Mouse (Mus musculus) midbrain, embryonic 15.5 days (tissue): ENCODE results near the gene Cotl1. TPM values are rescaled to one million over a fixed set of nuclear protein-coding genes. Genes with fewer than 3 reads are reported as not detected.
"Not testable (repeated sequence)": the region's sequence is repeated elsewhere in the genome, so short reads cannot be mapped to it uniquely, and the experiment has no call there.

Source experiments
- ATAC-seq: fragments of 200-750 bp; cut with Nextera tagmentation; replicated peaks from 2 replicates; pipeline ENCODE4 v1.8.0; 2017; ENCODE audit warnings: moderate TSS enrichment
- H3K27ac ChIP-seq: fragments of 300-500 bp; sonication (generic); 2 replicates; pipeline ENCODE4 v1.5.1; 2015; ENCODE audit warnings: mild to moderate bottlenecking, inconsistent platforms
- H3K27me3 ChIP-seq: fragments of 300-500 bp; sonication (generic); replicated peaks from 2 replicates; pipeline ENCODE4 v1.6.1; 2015; ENCODE audit warnings: inconsistent platforms
- H3K36me3 ChIP-seq: fragments of 300-500 bp; sonication (generic); replicated peaks from 2 replicates; pipeline ENCODE4 v1.6.1; 2015; ENCODE audit warnings: inconsistent platforms
- H3K4me1 ChIP-seq: fragments of 300-500 bp; sonication (generic); 2 replicates; pipeline ENCODE4 v1.6.1; 2015; ENCODE audit warnings: inconsistent platforms
- H3K4me2 ChIP-seq: fragments of 300-500 bp; sonication (generic); 2 replicates; pipeline ENCODE4 v1.6.1; 2015; ENCODE audit warnings: inconsistent platforms, mild to moderate bottlenecking, moderate library complexity
- H3K4me3 ChIP-seq: fragments of 300-500 bp; sonication (generic); 2 replicates; pipeline ENCODE4 v1.5.1; 2015; ENCODE audit warnings: mild to moderate bottlenecking, inconsistent platforms
- H3K9ac ChIP-seq: fragments of 300-500 bp; sonication (generic); 2 replicates; pipeline ENCODE4 v1.6.1; 2015; ENCODE audit warnings: mild to moderate bottlenecking, inconsistent platforms
- H3K9me3 ChIP-seq: fragments of 300-500 bp; sonication (generic); 2 replicates; pipeline ENCODE4 v1.6.1; 2016; ENCODE audit warnings: inconsistent platforms
- WGBS: fragments of 180-500 bp; shearing (Covaris S2); methylation state at CpG from one replicate; pipeline ENCODE4 v1.1.7; 2015; ENCODE audit warnings: mixed read lengths; 5-methylcytosine and 5-hydroxymethylcytosine counted together
- polyA plus RNA-seq: library from polyadenylated mRNA; unstranded; fragments of >200 nt; fragmentation: Nextera tagmentation; extraction: Ambion mirVana; gene quantifications from 2 replicates; pipeline ENCODE4 v1.2.1, GENCODE M21; 2015

Gene Cotl1
- polyA plus RNA-seq, 1 experiment from 2014 or later, result 134 TPM

DNA sequence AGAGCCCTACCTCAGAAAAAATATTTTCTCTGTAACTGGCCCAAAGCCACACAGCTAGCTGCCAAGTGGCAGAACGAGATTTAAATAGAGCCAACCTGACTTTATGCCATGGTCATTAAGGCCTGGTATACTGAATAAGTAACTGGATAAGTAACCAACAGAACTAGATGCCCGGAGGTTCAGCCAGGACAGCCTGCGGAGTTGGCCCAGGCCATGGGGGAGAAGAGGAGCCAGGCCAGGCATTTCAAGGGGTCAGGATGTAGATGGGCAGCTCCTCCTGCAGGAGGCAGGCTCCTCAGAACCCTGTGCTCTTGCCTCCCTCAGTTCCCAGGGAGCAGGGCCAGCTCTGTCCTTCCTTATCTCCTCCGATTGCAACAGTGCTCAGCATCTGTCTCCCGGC lies 15.3 kb upstream of the Cotl1 start:
- ATAC-seq, result no peak
- no peaks in the 10 kb centered on the region for H3K4me1 ChIP-seq
- H3K4me3 ChIP-seq, result no peak overlapping the region
- H3K4me2 ChIP-seq, result no peak overlapping the region
- no peak overlapping the region for H3K9ac ChIP-seq
- WGBS, result 79% methylated on average over 5 of the region's 5 CpGs
- H3K9me3 ChIP-seq, result no peaks in the 10 kb centered on the region
- H3K27me3 ChIP-seq, result no peaks in the 10 kb centered on the region
- H3K36me3 ChIP-seq, result no peaks in the 10 kb centered on the region
- no peak overlapping the region for H3K27ac ChIP-seq

DNA sequence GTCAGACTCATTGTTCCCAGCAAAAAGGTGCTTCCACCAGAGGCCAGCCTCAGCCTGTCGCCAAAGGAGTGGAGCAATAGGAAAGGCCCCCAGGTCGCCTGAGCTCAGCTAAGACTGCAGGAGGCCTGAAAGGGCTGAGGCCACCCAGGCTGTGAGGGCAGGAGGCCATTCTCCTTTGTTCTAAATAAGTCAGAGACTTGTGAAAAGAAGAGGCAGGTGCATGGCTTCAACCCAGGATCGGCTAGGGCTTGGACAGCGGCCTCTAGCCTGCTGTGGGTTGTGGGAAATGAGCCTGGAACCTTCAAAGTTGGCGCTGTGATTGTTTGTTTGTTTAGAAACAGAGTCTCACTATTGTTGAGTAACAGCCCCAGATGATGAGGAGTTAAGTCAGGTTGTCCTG lies 13.7 kb upstream of the Cotl1 start:
- ATAC-seq, result no peak
- whole genome bisulfite sequencing, result 25% methylated on average over 5 of the region's 5 CpGs
- Histone ChIP-seq H3K4me2 (no peak overlapping the region), H3K36me3 (no peaks in the 10 kb centered on the region), H3K27me3 (no peaks in the 10 kb centered on the region), H3K4me1 (no peaks in the 10 kb centered on the region), H3K27ac (no peak overlapping the region), H3K9me3 (no peaks in the 10 kb centered on the region), H3K4me3 (no peak overlapping the region), H3K9ac (no peak overlapping the region)

DNA sequence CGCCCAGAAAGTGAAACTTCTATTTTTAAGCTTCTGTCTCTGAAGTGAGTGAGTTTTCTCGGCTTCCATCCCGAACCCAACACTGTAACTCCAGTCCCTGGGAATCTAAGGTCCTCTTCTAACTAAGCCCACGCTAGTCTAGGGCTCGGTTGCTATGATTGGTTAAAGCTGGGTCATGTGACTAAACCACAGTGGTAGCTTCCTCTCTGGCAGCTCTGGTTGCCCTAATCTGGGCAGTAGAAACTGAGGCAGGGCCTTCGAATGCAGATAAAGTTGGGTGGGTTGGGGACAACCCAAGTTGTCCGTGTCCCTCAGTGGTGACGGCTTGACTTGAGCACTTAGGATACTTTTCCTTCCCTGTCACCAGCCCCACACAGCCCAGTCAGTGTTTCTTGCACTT lies 13.2 kb upstream of the Cotl1 start:
- H3K9me3 ChIP-seq, result no peaks in the 10 kb centered on the region
- 57% methylated on average over 8 of the region's 8 CpGs for WGBS
- no peaks in the 10 kb centered on the region for H3K4me1 ChIP-seq
- no peak for ATAC-seq
- H3K27me3 ChIP-seq, result no peaks in the 10 kb centered on the region
- no peaks in the 10 kb centered on the region for H3K36me3 ChIP-seq
- no peak overlapping the region for H3K9ac ChIP-seq
- no peak overlapping the region for H3K27ac ChIP-seq
- H3K4me3 ChIP-seq, result no peak overlapping the region
- no peak overlapping the region for H3K4me2 ChIP-seq

- Histone ChIP-seq H3K27ac (no peak overlapping the region), H3K4me3 (no peak overlapping the region), H3K27me3 (no peaks in the 10 kb centered on the region), H3K4me1 (no peaks in the 10 kb centered on the region), H3K9me3 (no peaks in the 10 kb centered on the region), H3K4me2 (no peak overlapping the region), H3K36me3 (no peaks in the 10 kb centered on the region), H3K9ac (no peak overlapping the region)
- 91% methylated on average over 16 of the region's 16 CpGs for WGBS
- ATAC-seq, result no peak
Measured at GRCm38 (mm10) chr8:119847232-119847922, 7.0 kb upstream of the Cotl1 start.

DNA sequence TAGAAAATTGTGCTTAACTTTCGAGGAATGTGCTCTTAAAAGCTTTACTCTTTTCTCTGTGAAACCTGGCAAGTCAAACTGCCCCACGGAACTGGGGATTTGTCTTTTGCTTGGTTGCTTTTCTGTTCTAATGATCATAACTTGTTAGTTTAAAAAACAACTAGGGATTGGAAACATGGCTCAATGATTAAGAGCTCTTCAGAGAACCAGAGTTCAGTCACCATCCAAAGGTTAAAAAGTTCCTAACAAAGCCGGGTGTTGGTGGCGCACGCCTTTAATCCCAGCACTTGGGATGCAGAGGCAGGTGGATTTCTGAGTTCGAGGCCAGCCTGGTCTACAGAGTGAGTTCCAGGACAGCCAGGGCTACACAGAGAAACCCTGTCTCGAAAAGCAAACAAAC lies 5.4 kb upstream of the Cotl1 start:
- not testable (repeated sequence) for H3K4me1 ChIP-seq
- 78% methylated on average over 7 of the region's 7 CpGs for WGBS

DNA sequence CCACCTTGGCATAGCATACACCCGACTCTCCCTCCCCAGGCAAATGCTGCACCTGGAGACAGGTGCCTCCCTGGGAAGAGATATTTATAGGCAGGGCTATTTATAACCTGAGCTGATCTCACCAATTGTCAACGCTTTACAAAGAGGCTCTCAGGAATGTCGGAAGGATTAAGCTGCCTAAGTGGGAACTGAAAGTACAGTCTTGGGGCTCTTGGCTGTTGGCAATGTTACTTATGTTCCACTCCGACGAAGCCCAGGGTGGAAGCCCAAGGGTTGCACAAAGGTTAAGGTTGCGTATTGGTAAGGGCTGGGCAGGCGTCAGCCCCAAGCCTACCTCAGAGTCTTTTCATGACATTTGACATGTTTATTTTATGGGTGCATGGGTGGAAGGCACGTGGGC lies 4.2 kb upstream of the Cotl1 start:
- Histone ChIP-seq H3K4me1 (peaks cover 12% of the 10 kb centered on the region), H3K4me3 (no peak overlapping the region), H3K9ac (no peak overlapping the region), H3K27ac (no peak overlapping the region), H3K9me3 (no peaks in the 10 kb centered on the region), H3K36me3 (no peaks in the 10 kb centered on the region), H3K27me3 (no peaks in the 10 kb centered on the region), H3K4me2 (no peak overlapping the region)
- no peak for ATAC-seq
- 50% methylated on average over 8 of the region's 8 CpGs for WGBS

More for the DNA sequence above, 5.4 kb upstream of the Cotl1 start:
- not testable (repeated sequence) for H3K4me3 ChIP-seq, H3K4me2 ChIP-seq, H3K9me3 ChIP-seq, H3K27ac ChIP-seq, H3K9ac ChIP-seq, H3K27me3 ChIP-seq, H3K36me3 ChIP-seq, ATAC-seq

DNA sequence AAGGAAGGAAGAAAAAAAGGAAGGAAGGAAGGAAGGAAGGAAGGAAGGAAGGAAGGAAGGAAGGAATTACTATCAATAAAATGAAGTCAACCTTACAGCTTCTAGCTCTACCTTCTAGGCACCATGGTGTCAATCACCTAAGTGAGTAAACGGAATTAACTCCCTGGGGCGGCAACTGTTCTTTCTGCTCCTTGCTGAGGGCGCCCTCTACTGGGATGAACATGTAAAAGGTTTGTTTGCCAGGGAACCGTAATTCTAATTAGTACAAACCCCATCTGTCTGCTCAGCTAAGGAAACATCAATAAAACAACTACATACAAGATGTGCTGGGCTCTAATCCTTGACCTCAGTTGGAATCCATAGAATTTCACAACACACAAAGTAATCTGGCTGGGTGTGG lies 3.1 kb upstream of the Cotl1 start:
- Histone ChIP-seq H3K27ac (no peak overlapping the region), H3K9ac (no peak overlapping the region), H3K4me3 (no peak overlapping the region), H3K36me3 (no peaks in the 10 kb centered on the region), H3K4me1 (peaks cover 24% of the 10 kb centered on the region), H3K9me3 (no peaks in the 10 kb centered on the region), H3K4me2 (no peak overlapping the region), H3K27me3 (no peaks in the 10 kb centered on the region)
- WGBS, result 3% methylated on average over 4 of the region's 4 CpGs
- ATAC-seq, result no peak

- H3K4me2 ChIP-seq, result peak overlapping the region; percentile 78
- no peaks in the 10 kb centered on the region for H3K27me3 ChIP-seq
- H3K9me3 ChIP-seq, result no peaks in the 10 kb centered on the region
- H3K9ac ChIP-seq, result peak overlapping the region; percentile 55
- peak overlapping the region; percentile 96 for H3K4me3 ChIP-seq
- ATAC-seq, result peak; percentile 18; the same call in 1 of the 2 replicates
- WGBS, result 9% methylated on average over 8 of the region's 8 CpGs
- no peaks in the 10 kb centered on the region for H3K36me3 ChIP-seq
- H3K4me1 ChIP-seq, result peaks cover 48% of the 10 kb centered on the region
- H3K27ac ChIP-seq, result peak overlapping the region; percentile 88
Measured at GRCm38 (mm10) chr8:119840905-119841411, 614 bp upstream of the Cotl1 start.

GRCm38 (mm10) chr8:119839419-119840021 lies 824 bp downstream of the Cotl1 start:
- 8% methylated on average over 14 of the region's 14 CpGs for WGBS
- ATAC-seq, result peak; percentile 25
- Histone ChIP-seq H3K4me3 (peak overlapping the region; percentile 96), H3K9ac (peak overlapping the region; percentile 74), H3K27me3 (no peaks in the 10 kb centered on the region), H3K4me2 (peak overlapping the region; percentile 78), H3K36me3 (no peaks in the 10 kb centered on the region), H3K27ac (peak overlapping the region; percentile 88), H3K9me3 (no peaks in the 10 kb centered on the region), H3K4me1 (peaks cover 56% of the 10 kb centered on the region)

- Histone ChIP-seq H3K27ac (peak overlapping the region; percentile 88), H3K4me3 (peak overlapping the region; percentile 96), H3K4me1 (peaks cover 58% of the 10 kb centered on the region), H3K4me2 (peak overlapping the region; percentile 78), H3K36me3 (no peaks in the 10 kb centered on the region), H3K9me3 (no peaks in the 10 kb centered on the region), H3K27me3 (no peaks in the 10 kb centered on the region), H3K9ac (peak overlapping the region; percentile 74)
- no peak for ATAC-seq
- WGBS, result 41% methylated on average over 4 of the region's 4 CpGs
Measured at GRCm38 (mm10) chr8:119838983-119839340, 1.4 kb downstream of the Cotl1 start.

DNA sequence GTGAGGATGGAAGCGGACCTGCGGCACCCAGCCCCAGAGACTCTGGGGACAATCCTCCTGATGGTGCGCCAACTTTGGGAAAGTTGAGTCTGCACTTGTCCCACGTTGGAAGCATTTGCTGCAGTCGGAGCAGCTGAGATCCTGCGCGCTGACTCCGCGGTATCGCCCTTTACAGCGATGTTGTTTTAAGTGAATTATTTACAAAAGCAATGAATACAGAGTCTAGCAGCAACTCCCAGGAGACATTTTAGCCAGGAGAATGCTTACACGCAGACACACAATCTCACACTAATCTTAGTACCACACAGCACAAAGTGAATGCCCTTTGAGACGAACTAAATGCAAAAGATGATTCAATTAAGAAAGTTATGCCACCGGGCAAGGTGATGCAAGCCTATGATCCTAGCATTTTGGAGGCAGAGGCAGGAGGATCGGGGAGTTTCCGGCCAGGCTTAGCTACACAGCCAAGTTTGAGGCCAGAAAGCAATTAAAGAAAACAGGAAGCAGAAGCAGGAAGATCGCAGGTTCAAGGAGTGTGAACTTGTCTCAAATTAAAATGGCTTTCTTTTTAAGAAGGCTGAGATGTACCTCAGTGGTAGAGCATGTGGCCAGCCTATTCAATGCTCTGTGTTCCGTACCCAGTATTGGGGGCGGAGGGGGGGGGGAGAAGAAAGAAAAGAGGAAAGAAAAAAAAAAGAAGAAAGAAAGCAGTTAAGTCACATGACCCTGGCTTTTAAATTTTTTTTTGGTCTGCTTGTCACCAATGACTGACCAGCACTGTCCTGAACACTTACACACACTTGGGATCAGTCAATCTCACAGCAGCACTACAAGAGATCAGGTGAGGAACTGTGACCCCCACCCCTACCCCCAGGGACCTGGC lies 2.0 kb downstream of the Cotl1 start:
- Histone ChIP-seq H3K9ac (peak overlapping the region; percentile 74), H3K4me2 (peak overlapping the region; percentile 78), H3K4me1 (peaks cover 64% of the 10 kb centered on the region), H3K27me3 (no peaks in the 10 kb centered on the region), H3K9me3 (no peaks in the 10 kb centered on the region), H3K27ac (peak overlapping the region; percentile 43), H3K36me3 (no peaks in the 10 kb centered on the region), H3K4me3 (peak overlapping the region; percentile 96)
- 61% methylated on average over 19 of the region's 19 CpGs for WGBS
- no peak for ATAC-seq

DNA sequence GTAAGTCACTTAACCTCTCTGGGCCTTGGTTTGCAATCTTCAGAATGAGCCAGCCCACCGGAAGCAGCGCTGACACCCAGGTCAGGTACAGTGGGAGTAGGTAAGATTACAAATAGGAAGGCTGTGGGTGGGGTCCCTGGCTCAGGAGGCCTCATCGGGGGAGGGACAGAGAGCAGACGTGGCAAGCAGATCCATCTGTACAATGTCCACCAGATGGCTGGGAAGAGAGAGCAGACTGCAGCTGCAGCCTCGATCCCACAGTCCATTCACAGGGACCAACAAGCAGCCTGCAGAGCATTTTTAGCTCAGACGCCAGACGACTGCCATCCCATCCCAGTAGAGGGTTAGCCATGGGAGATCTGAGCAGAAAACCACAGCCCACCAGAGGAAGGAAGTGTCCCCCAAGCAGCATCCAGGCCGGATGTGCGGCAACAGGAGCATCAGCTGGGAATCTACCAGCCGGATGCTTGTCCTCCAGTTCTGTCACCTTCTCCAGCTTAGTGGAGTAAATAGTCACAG lies 2.7 kb downstream of the Cotl1 start:
- Histone ChIP-seq H3K27me3 (no peaks in the 10 kb centered on the region), H3K4me3 (peak overlapping the region; percentile 96), H3K9me3 (no peaks in the 10 kb centered on the region), H3K4me2 (peak overlapping the region; percentile 78), H3K9ac (peak overlapping the region; percentile 43), H3K27ac (peak overlapping the region; percentile 43), H3K36me3 (no peaks in the 10 kb centered on the region), H3K4me1 (peaks cover 71% of the 10 kb centered on the region)
- WGBS, result 39% methylated on average over 10 of the region's 10 CpGs
- no peak for ATAC-seq
